Mouse (Mus musculus): ENCODE results near the gene Traf1.

- no peak for TF ChIP-seq CTCF (IDR thresholded peaks at IDR 0.05)
- TF ChIP-seq POLR2A (IDR thresholded peaks at IDR 0.05; ENCODE audit: insufficient read depth, low read depth, low read length), result no peak
- TF ChIP-seq EP300 (IDR thresholded peaks at IDR 0.05; ENCODE audit: insufficient read depth, low read depth, low read length), result no peak
These were observed 3.1 kb upstream of the Traf1 start for GRCm38 (mm10) chr2:34964651-34965050.

Measured in heart, adult 2 months (tissue).